Mouse (Mus musculus) macrophage (primary cell): ENCODE data around the gene Gstm7. TPM values are rescaled to one million over a fixed set of nuclear protein-coding genes. Genes with fewer than 3 reads are reported as not detected.
"Not testable (repeated sequence)": the region's sequence is repeated elsewhere in the genome, so short reads cannot be mapped to it uniquely, and the experiment has no call there.

Experiments used
- H3K27ac ChIP-seq: fragments of 350-480 bp; formaldehyde crosslinking; 2 replicates; pipeline ENCODE4 v1.9.0; 2021
- H3K36me3 ChIP-seq: fragments of 350-480 bp; formaldehyde crosslinking; 2 replicates; pipeline ENCODE4 v1.9.0; 2021; ENCODE audit errors: inconsistent target
- H3K4me3 ChIP-seq: fragments of 350-480 bp; formaldehyde crosslinking; 2 replicates; pipeline ENCODE4 v1.9.0; 2021; ENCODE audit errors: inconsistent target
- H3K79me2 ChIP-seq: fragments of 350-480 bp; formaldehyde crosslinking; 2 replicates; pipeline ENCODE4 v1.9.0; 2021; ENCODE audit errors: inconsistent target
- WGBS: methylation state at CpG from one replicate; pipeline ENCODE4 v1.1.7; 2026; ENCODE audit warnings: inconsistent platforms; ENCODE audit not compliant: missing documents; 5-methylcytosine and 5-hydroxymethylcytosine counted together
- polyA plus RNA-seq: library from polyadenylated mRNA; stranded (reverse); fragments of 250-400 nt; gene quantifications from 3 replicates; pipeline ENCODE4 v1.2.4, GENCODE M21; 2018; ENCODE audit warnings: inconsistent platforms

The Gstm7 gene
- polyA plus RNA-seq, 1 experiment from 2014 or later: 0.37 TPM

DNA sequence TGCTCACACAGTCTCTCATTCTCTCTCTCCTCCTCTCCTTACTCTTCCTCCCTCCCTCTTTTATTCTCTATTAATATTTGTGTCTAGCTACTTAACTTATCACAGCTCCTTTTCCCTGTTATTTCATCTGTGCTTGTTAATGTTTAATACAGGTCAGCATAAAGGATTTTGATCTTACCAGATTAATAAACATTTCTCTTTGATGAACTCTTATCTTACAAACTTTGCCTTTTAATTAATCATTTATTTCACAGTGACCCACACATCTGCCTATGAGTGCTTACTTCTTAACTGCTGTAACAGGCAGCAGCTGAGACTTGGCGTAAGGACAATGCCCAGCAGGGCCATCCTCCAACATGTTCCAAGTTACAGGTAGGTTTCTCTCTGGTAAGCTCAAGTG, 17.8 kb upstream of the Gstm7 start:
- H3K36me3 ChIP-seq, H3K79me2 ChIP-seq, H3K4me3 ChIP-seq, H3K27ac ChIP-seq: not testable (repeated sequence)
- 77% methylated on average over 1 of the region's 1 CpGs for WGBS

DNA sequence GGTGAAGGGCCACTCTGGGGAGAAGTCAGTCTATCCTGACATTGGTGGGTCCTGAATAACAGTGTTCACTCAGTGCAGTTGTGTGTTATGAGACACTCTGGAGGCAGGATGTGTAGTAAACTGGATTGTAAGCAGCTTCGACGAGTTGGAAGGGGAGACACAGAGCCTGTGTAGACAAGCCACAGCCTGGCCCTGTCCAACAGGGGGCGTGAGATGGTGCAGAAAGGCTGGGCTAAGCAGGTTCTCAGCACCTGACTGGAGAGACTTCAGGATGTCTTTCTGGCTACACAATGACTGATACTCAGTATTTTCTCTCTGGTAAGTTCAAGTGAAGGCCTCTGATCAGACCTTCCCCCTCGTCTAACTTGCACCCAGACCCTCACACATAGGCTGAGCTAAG, 14.1 kb upstream of the Gstm7 start:
- Histone ChIP-seq H3K36me3 (no peaks in the 10 kb centered on the region), H3K79me2 (no peaks in the 10 kb centered on the region), H3K4me3 (no peak overlapping the region), H3K27ac (no peak overlapping the region)
- WGBS: 79% methylated on average over 4 of the region's 4 CpGs

DNA sequence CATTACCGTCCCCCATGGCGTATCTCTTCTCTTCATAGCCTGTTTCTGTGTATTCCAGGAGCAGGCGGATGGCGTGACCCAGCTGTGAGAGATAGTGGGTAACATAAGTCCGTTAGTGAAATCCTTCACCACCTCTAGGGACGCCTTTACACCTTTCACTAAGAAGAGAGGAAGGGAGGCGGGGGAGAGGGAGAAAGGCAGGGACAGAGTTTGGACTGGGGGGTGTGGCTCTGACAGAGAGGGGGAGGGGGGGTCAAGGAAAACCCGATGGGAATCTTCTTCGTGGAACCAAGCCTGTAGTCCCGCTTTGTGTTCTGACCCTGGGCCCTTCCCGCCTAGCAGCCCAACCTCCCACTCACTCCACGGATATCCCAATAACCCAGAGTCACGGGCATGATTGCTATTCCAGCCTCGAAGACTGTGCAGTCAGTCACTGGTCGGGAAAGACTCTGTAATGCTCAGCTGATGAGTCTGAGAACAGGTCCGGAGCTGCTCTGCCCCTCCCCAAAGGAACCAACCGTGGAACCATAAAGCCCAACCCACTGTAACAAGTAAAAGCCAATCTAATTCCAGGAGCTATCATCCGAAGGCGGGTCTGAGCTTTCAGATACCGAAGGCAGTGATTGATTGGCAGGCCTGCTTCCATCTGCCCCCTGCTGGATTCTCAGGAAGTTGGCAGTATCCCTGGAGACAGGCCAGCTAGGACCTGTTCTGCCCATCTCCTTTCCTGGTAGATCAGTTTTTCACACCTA, 11.8 kb upstream of the Gstm7 start, which contains the start of gene Gstm6:
Gstm6 (minus strand) TSS at position 511 of the 752 bp plus-strand sequence.
- WGBS: 82% methylated on average over 20 of the region's 20 CpGs
- no peaks in the 10 kb centered on the region for H3K36me3 ChIP-seq
- H3K4me3 ChIP-seq: no peak within 1 kb of the TSS
- H3K79me2 ChIP-seq: no peaks in the 10 kb centered on the region
- no peak within 1 kb of the TSS for H3K27ac ChIP-seq

DNA sequence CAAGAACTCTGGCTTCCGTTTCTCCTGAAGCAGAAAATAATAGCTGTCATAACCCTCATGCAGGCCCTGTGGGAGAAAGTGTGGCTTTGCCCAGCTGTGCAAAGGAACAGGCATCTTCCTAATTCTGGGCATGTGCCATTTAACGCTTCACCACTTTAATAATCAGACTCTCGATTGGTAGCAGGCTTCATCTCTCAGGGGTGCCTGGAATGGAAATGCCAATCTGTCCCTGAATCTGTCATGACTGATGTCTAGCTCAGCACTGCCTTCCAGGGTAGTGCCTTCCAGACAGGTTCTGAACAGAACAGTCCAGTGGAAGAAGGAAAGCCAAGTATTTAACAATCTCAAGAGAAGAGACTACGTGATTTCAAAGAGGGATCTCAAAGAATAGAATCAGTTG, 9.6 kb upstream of the Gstm7 start:
- Histone ChIP-seq H3K4me3 (no peak overlapping the region), H3K79me2 (no peaks in the 10 kb centered on the region), H3K36me3 (no peaks in the 10 kb centered on the region), H3K27ac (no peak overlapping the region)
- WGBS: 94% methylated on average over 4 of the region's 4 CpGs

DNA sequence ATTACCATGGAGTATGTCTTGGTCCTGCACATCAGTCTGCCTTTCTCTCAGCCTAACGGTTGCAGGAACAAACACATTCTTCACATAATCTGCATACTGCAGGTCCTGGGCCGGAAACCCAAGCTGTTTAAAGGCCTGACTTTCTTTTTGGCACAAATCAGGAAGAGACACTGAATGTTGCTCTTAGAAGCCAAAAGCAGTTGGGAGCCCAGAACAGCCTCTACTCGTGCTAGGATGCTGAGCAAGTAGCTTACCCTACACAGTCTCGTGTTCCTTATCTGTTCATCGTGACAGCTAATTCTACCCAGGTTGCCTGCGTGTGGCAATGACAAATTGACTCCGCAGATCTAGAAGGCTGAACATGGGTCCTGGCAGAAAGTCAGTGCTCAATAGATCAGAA, 8.9 kb upstream of the Gstm7 start:
- H3K27ac ChIP-seq: no peak overlapping the region
- H3K79me2 ChIP-seq: no peaks in the 10 kb centered on the region
- H3K4me3 ChIP-seq: no peak overlapping the region
- 69% methylated on average over 7 of the region's 7 CpGs for WGBS
- no peaks in the 10 kb centered on the region for H3K36me3 ChIP-seq

DNA sequence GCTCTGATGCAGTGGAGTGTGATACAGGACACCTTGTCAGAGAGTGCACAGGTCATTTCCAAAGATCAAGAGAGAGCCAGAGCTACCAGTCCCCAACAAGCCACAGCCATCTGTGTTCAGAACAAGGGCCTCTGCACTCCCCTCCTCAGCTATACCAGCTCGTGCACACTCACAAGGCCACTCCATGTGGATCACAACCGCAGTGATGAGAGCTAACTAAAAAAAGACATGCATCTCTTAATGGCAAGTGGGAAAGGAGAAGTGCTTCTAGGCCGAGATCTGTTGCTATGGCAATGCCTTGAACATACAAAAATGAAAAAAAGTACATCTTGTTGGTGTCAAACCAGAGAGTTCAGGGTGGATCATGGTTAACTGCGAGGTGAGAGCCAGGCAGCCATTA, 8.2 kb upstream of the Gstm7 start:
- Histone ChIP-seq H3K36me3 (no peaks in the 10 kb centered on the region), H3K27ac (peak overlapping the region; percentile 55), H3K4me3 (no peak overlapping the region), H3K79me2 (no peaks in the 10 kb centered on the region)
- WGBS: 11% methylated on average over 4 of the region's 4 CpGs

DNA sequence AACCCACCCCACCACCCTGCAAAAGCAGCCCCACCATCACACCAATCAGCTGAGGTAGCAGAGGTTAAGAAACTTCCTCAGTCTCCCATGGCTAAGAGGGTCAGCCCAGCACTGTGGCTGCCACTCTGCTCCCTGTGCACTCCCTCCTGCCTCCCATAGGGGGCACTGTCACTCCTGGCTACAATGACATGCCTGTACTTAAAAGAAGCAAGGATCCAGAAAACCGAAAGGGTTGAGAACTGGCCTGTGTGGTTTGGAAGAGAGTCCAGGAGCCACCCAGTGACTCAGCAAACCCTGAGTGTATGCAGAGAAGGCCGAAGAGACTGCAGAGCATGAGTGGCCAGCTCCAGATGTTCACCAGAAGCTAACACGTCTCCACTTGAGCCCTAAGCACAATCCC, 7.8 kb upstream of the Gstm7 start:
- WGBS: 8% methylated on average over 3 of the region's 3 CpGs
- Histone ChIP-seq H3K27ac (peak overlapping the region; percentile 55), H3K36me3 (no peaks in the 10 kb centered on the region), H3K4me3 (no peak overlapping the region), H3K79me2 (no peaks in the 10 kb centered on the region)

DNA sequence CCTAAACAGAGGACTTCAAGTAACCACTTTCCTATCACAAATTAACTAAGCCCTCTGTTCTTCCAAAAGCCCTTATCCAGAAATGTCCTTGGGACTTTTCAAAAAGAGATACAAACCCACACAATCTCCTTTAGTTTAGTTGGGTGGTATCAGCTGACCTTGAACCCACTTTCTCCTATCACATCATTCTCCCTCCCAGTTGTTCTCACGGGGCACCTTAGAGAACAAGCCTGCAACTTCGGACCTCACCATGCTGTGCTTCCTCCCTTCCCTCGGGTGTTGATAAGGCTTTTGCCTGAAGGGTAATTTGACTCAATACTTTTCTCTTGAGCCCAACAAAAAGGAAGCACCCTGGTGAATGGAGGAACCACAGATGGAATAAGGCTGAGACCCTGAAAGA, 4.3 kb upstream of the Gstm7 start:
- H3K79me2 ChIP-seq: no peaks in the 10 kb centered on the region
- no peaks in the 10 kb centered on the region for H3K36me3 ChIP-seq
- WGBS: 65% methylated on average over 3 of the region's 3 CpGs
- no peak overlapping the region for H3K27ac ChIP-seq
- H3K4me3 ChIP-seq: no peak overlapping the region

DNA sequence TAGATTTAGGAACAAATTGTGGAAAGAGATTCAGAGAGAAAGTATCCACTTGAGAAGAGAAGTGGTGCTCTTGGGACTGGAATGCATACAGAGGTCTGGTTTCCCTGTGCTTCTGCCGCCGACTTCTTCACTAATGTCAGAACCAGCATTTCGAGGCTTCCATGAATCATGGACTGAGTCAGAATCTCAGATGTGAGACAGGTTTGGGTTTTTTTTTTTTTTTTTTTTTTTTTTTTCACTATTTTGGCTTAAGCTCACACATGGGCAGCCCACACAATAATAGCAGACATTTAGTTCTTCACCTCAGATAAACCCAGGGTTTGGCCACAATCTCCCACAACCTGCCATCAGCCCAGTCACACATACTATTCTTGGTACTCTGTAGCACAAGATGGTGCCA, 3.7 kb upstream of the Gstm7 start:
- no peaks in the 10 kb centered on the region for H3K36me3 ChIP-seq

DNA sequence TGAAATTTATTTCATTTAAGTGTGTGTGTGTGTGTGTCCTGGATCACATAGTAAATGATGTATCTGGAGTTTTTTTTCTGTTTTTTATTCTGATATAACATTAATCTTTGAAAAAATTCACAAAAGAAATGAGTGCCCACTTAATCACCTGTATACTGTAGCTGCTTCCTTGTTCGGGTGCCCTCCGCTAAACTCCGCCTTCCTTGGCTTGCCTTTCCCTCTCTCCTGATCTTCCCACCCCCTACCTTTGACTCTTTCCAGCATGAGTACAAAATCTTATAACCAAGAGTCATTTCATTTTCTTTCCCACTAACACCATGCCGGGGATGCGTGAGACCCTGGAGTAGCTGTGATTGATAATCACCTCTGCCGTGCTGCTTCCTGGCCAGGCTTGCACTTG, 511 bp upstream of the Gstm7 start:
- H3K36me3 ChIP-seq: no peaks in the 10 kb centered on the region
- H3K27ac ChIP-seq: no peak overlapping the region
- no peak overlapping the region for H3K4me3 ChIP-seq
- H3K79me2 ChIP-seq: no peaks in the 10 kb centered on the region
- WGBS: 88% methylated on average over 6 of the region's 6 CpGs

More for the DNA sequence above, 3.7 kb upstream of the Gstm7 start:
- Histone ChIP-seq H3K27ac (no peak overlapping the region), H3K4me3 (no peak overlapping the region), H3K79me2 (no peaks in the 10 kb centered on the region)
- 89% methylated on average over 3 of the region's 3 CpGs for WGBS

DNA sequence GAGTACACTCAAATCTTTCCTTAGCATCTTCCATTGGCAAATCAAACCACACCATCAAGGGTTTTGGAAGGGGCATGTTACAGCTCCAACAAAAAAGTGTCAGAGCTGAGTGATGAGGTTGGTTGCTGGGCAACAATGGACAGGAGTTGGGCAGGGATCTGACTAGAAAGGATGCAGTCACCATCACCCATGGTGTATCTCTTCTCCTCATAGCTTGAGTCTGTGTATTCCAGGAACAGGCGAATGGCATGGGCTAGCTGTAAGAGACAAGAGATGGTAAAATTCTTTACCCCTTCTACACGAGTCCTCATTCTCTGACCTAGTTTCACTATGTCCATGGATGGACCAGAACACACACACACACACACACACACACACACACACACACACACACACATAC, 483 bp downstream of the Gstm7 start:
- 60% methylated on average over 2 of the region's 2 CpGs for WGBS
- Histone ChIP-seq H3K4me3 (no peak overlapping the region), H3K27ac (no peak overlapping the region), H3K36me3 (no peaks in the 10 kb centered on the region), H3K79me2 (no peaks in the 10 kb centered on the region)

DNA sequence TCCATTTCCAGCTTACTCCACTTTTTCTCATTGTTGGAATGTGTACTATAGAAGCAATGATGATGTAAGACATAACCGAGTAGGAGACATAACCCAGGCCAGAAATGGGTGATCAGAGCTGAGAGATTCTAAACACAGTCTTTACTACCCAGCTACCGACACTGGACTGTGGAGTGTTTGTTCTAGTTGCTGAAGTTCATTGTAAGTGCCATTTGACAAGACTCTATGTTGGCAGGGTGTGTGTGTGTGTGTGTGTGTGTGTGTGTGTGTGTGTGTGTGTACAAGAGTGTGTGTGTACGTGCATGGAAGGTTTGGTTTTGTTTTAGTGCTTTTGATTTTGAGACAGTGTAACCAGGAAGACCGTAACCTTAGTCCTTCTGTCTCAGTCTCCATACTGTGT, 1.9 kb downstream of the Gstm7 start:
- no peak overlapping the region for H3K27ac ChIP-seq
- 84% methylated on average over 4 of the region's 4 CpGs for WGBS
- H3K4me3 ChIP-seq: no peak overlapping the region
- H3K36me3 ChIP-seq: no peaks in the 10 kb centered on the region
- H3K79me2 ChIP-seq: no peaks in the 10 kb centered on the region

DNA sequence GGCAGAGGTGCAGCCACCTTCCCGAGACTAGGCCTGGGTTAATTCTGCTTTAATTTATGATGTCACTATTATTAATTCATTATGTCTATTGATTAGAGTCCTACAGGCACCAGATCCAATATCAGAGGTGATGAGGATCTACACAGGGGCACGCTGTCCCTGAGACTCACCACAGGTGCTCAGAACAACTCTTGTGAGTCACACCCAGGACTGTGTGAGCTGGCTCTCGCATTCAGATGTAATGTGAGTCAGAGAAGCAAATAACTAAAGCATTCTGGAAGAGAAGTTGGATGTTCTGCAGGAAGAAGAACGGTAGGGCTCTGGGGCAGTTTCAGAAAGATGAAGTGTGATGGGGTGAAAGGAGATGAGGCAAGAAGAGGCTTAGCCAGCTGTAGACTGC, 2.4 kb downstream of the Gstm7 start:
- WGBS: 81% methylated on average over 4 of the region's 4 CpGs
- no peak overlapping the region for H3K4me3 ChIP-seq
- no peaks in the 10 kb centered on the region for H3K79me2 ChIP-seq
- H3K27ac ChIP-seq: no peak overlapping the region
- H3K36me3 ChIP-seq: no peaks in the 10 kb centered on the region

DNA sequence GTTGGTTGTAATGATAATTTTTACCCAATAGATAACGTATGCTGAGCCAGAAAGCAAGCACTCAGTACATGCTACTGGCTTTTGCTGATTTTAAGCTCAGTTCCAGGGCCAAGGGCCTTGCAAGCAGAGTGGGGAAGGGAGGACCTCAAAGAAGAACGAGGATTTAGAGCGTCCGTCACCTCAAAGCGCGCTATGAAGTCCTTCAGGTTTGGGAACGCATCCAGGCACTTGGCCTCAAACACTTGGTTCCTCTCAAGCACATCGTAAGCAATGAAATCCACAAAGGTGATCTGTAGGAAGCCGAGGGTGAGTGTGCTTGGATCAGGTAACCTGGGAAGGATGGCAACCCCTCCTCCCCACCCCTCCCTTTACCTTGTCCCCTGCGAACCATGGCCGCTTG, 2.9 kb downstream of the Gstm7 start:
- no peak overlapping the region for H3K27ac ChIP-seq
- H3K79me2 ChIP-seq: no peaks in the 10 kb centered on the region
- H3K36me3 ChIP-seq: no peaks in the 10 kb centered on the region
- no peak overlapping the region for H3K4me3 ChIP-seq
- WGBS: 96% methylated on average over 11 of the region's 11 CpGs

DNA sequence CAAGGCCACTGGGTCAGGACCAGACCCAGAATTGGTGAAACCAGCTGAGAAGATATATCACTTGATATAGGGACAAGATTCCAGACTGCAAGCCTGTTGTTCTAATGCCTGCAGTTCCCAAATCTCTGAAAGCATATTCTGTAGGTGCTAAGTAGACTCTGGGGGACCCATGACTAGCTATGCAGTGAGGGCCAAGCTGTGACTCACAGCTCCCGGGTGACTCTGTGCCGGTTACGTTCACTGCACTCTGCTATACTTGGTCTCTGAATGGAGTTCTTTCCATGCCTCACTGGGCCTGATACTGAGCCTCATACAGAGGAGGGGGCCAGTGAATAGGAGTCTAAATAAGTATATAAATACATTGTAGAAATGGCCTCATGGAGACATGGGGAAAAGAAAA, 3.8 kb downstream of the Gstm7 start:
- 85% methylated on average over 3 of the region's 3 CpGs for WGBS
- H3K4me3 ChIP-seq: no peak overlapping the region
- H3K36me3 ChIP-seq: no peaks in the 10 kb centered on the region
- H3K79me2 ChIP-seq: no peaks in the 10 kb centered on the region
- no peak overlapping the region for H3K27ac ChIP-seq

DNA sequence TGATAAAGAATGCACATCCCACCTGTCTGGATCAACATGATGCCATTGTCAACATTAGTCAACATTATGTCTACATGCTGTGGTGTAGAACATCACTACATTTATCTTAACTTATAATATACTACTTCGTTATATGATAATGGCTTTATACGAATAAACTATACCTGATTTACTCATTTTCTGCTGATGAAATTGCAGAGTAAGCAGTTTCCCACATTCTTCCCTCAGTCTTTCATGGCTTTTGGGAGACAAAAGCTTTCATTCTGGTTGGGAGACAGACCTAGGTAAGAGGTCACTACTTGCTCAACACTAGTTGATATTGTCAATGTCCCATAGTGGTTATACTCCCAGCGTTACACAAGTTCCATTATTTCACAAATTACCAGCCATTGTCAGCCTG, 6.3 kb downstream of the Gstm7 start:
- Histone ChIP-seq H3K79me2 (no peaks in the 10 kb centered on the region), H3K36me3 (no peaks in the 10 kb centered on the region), H3K4me3 (no peak overlapping the region), H3K27ac (no peak overlapping the region)
- WGBS: 81% methylated on average over 3 of the region's 3 CpGs
